Mouse (Mus musculus) lung, postnatal 0 days (tissue): ENCODE measurements around the gene Grin3a. TPM values are rescaled to one million over a fixed set of nuclear protein-coding genes. Genes with fewer than 3 reads are reported as not detected.
"Not testable (repeated sequence)": the region's sequence is repeated elsewhere in the genome, so short reads cannot be mapped to it uniquely, and the experiment has no call there.

Experiments used
- ATAC-seq: fragments of 200-750 bp; cut with Nextera tagmentation; 2 replicates; pipeline ENCODE4 v1.8.0; 2017; ENCODE audit warnings: moderate library complexity
- DNase-seq: peaks from one replicate; pipeline ENCODE4 v3.0.0-alpha.2; 2016; ENCODE audit warnings: low spot score
- H3K27ac ChIP-seq: fragments of 300-500 bp; sonication (generic); 2 replicates; pipeline ENCODE4 v1.5.1; 2014; ENCODE audit warnings: antibody characterized with exemption, mild to moderate bottlenecking, low read length, mixed read lengths
- H3K27me3 ChIP-seq: fragments of 300-500 bp; sonication (generic); replicated peaks from 2 replicates; pipeline ENCODE4 v1.6.1; 2014; ENCODE audit warnings: low read length, mixed read lengths; ENCODE audit not compliant: insufficient read depth
- H3K36me3 ChIP-seq: fragments of 300-500 bp; sonication (generic); 2 replicates; pipeline ENCODE4 v1.6.1; 2014; ENCODE audit warnings: low read length, mixed read lengths; ENCODE audit not compliant: insufficient read depth
- H3K4me1 ChIP-seq: fragments of 300-500 bp; sonication (generic); 2 replicates; pipeline ENCODE4 v1.6.1; 2014; ENCODE audit warnings: antibody characterized with exemption, low read depth, low read length, mixed read lengths; ENCODE audit not compliant: insufficient read depth
- H3K4me2 ChIP-seq: fragments of 300-500 bp; sonication (generic); replicated peaks from 2 replicates; pipeline ENCODE4 v1.6.1; 2014; ENCODE audit warnings: low read depth, mild to moderate bottlenecking, low read length, moderate library complexity, mixed read lengths
- H3K4me3 ChIP-seq: fragments of 300-500 bp; sonication (generic); 2 replicates; pipeline ENCODE4 v1.5.1; 2014; ENCODE audit warnings: low read depth, low read length
- H3K9ac ChIP-seq: fragments of 300-500 bp; sonication (generic); replicated peaks from 2 replicates; pipeline ENCODE4 v1.6.1; 2014; ENCODE audit warnings: low read depth, mild to moderate bottlenecking
- H3K9me3 ChIP-seq: fragments of 300-500 bp; sonication (generic); 2 replicates; pipeline ENCODE4 v1.6.1; 2016; ENCODE audit warnings: low read length, mixed read lengths
- CTCF ChIP-seq: IDR thresholded peaks from 2 replicates; pipeline ENCODE4 v1.5.1; 2016; ENCODE audit warnings: antibody characterized with exemption, mild to moderate bottlenecking
- EP300 ChIP-seq: IDR thresholded peaks from 2 replicates; pipeline ENCODE4 v1.6.1; 2016; ENCODE audit warnings: antibody characterized with exemption, mild to moderate bottlenecking, control low read depth
- WGBS: fragments of 180-500 bp; shearing (Covaris S2); extraction: QIAGEN DNeasy Blood & Tissue Kit; methylation state at CpG from one replicate; pipeline ENCODE4 v1.1.7; 2014; 5-methylcytosine and 5-hydroxymethylcytosine counted together
- polyA plus RNA-seq: library from polyadenylated mRNA; unstranded; fragments of >200 nt; fragmentation: Nextera tagmentation; extraction: Ambion mirVana; gene quantifications from 2 replicates; pipeline ENCODE4 v1.2.1, GENCODE M21; 2015

The Grin3a gene
- polyA plus RNA-seq, 1 experiment from 2014 or later: 0.08 TPM

- peak within 1 kb of the TSS; percentile 71 for H3K4me2 ChIP-seq
- 4% methylated on average over 37 of the region's 37 CpGs for WGBS
- DNase-seq (peak; percentile 99), ATAC-seq (peak; percentile 97)
- peak within 1 kb of the TSS; percentile 70 for H3K4me3 ChIP-seq
- no peak; the same call in 1 of the 2 replicates for TF ChIP-seq EP300
- TF ChIP-seq CTCF: no peak
- peaks cover 8% of the 10 kb centered on the region; the same call in 1 of the 2 replicates for H3K36me3 ChIP-seq
- peak within 1 kb of the TSS; percentile 92 for H3K27ac ChIP-seq
- H3K27me3 ChIP-seq: no peaks in the 10 kb centered on the region
- H3K9ac ChIP-seq: peak within 1 kb of the TSS; percentile 86
- no peaks in the 10 kb centered on the region for H3K9me3 ChIP-seq
- H3K4me1 ChIP-seq: no peaks in the 10 kb centered on the region
These were observed 214.0 kb downstream of the Grin3a start, which contains the start of gene Rnf20 for GRCm38 (mm10) chr4:49631319-49632138. Gene Rnf20 (plus strand): TSS chr4:49632006.

- H3K9me3 ChIP-seq: no peaks in the 10 kb centered on the region
- WGBS: 75% methylated on average over 5 of the region's 5 CpGs
These were observed 216.6 kb downstream of the Grin3a start for GRCm38 (mm10) chr4:49628941-49629340.

GRCm38 (mm10) chr4:49626973-49627372, 218.6 kb downstream of the Grin3a start:
- H3K27me3 ChIP-seq: no peaks in the 10 kb centered on the region
- H3K9me3 ChIP-seq: no peaks in the 10 kb centered on the region
- peak; percentile 85 for DNase-seq
- H3K4me1 ChIP-seq: no peaks in the 10 kb centered on the region
- H3K9ac ChIP-seq: no peak overlapping the region
- no peak overlapping the region for H3K4me3 ChIP-seq
- no peaks in the 10 kb centered on the region for H3K36me3 ChIP-seq
- 2% methylated on average over 3 of the region's 3 CpGs for WGBS
- no peak overlapping the region for H3K27ac ChIP-seq
- TF ChIP-seq CTCF (peak; percentile 88), EP300 (no peak)
- ATAC-seq: no peak
- H3K4me2 ChIP-seq: no peak overlapping the region

More at GRCm38 (mm10) chr4:49628941-49629340, 216.6 kb downstream of the Grin3a start:
- no peak for TF ChIP-seq CTCF
- TF ChIP-seq EP300: no peak
- no peak for DNase-seq
- H3K4me1 ChIP-seq: no peaks in the 10 kb centered on the region
- no peaks in the 10 kb centered on the region for H3K27me3 ChIP-seq
- ATAC-seq: no peak
- H3K27ac ChIP-seq: no peak overlapping the region
- no peaks in the 10 kb centered on the region for H3K36me3 ChIP-seq
- no peak overlapping the region for H3K4me3 ChIP-seq
- H3K9ac ChIP-seq: no peak overlapping the region
- H3K4me2 ChIP-seq: no peak overlapping the region

- not testable (repeated sequence) for H3K27me3 ChIP-seq, ATAC-seq, H3K27ac ChIP-seq, H3K4me2 ChIP-seq, H3K4me1 ChIP-seq, H3K9ac ChIP-seq, H3K4me3 ChIP-seq, DNase-seq, H3K36me3 ChIP-seq, H3K9me3 ChIP-seq
- WGBS: 57% methylated on average over 4 of the region's 4 CpGs
These were observed 220.6 kb downstream of the Grin3a start for GRCm38 (mm10) chr4:49624969-49625368.

GRCm38 (mm10) chr4:49623916-49624315, 221.6 kb downstream of the Grin3a start:
- TF ChIP-seq EP300 (no peak), CTCF (no peak)
- Histone ChIP-seq H3K27me3 (no peaks in the 10 kb centered on the region), H3K9me3 (no peaks in the 10 kb centered on the region), H3K36me3 (no peaks in the 10 kb centered on the region), H3K27ac (no peak overlapping the region), H3K4me3 (no peak overlapping the region), H3K4me2 (no peak overlapping the region), H3K9ac (no peak overlapping the region), H3K4me1 (no peaks in the 10 kb centered on the region)
- no peak for ATAC-seq
- no peak for DNase-seq
- 82% methylated on average over 4 of the region's 4 CpGs for WGBS

- no peak overlapping the region for H3K27ac ChIP-seq
- ATAC-seq: peak; percentile 79
- TF ChIP-seq EP300 (peak; percentile 65; the same call in 1 of the 2 replicates), CTCF (no peak)
These were observed 223.3 kb downstream of the Grin3a start for GRCm38 (mm10) chr4:49622272-49622671.

GRCm38 (mm10) chr4:49619861-49620260, 225.7 kb downstream of the Grin3a start:
- not testable (repeated sequence) for H3K9me3 ChIP-seq, H3K27ac ChIP-seq, ATAC-seq, H3K4me3 ChIP-seq, H3K27me3 ChIP-seq, H3K9ac ChIP-seq, H3K4me2 ChIP-seq, DNase-seq, H3K4me1 ChIP-seq, H3K36me3 ChIP-seq
- 81% methylated on average over 7 of the region's 7 CpGs for WGBS

More at GRCm38 (mm10) chr4:49622272-49622671, 223.3 kb downstream of the Grin3a start:
- peak; percentile 85 for DNase-seq
- Histone ChIP-seq H3K36me3 (no peaks in the 10 kb centered on the region), H3K4me1 (no peaks in the 10 kb centered on the region), H3K27me3 (no peaks in the 10 kb centered on the region), H3K4me3 (peak overlapping the region; percentile 16; the same call in 1 of the 2 replicates), H3K4me2 (no peak overlapping the region; the same call in 1 of the 2 replicates), H3K9me3 (no peaks in the 10 kb centered on the region), H3K9ac (no peak overlapping the region)
- WGBS: 40% methylated on average over 2 of the region's 2 CpGs
